Mouse (Mus musculus) layer of hippocampus, postnatal 14 days (tissue): ENCODE data around the gene Olfr1012. TPM values are rescaled to one million over a fixed set of nuclear protein-coding genes. Genes with fewer than 3 reads are reported as not detected.
A peak's percentile ranks its signal among the peaks of the same experiment; 100 is the strongest.
"Not testable (repeated sequence)": the region's sequence is repeated elsewhere in the genome, so short reads cannot be mapped to it uniquely, and the experiment has no call there.

Experiments
- DNase-seq, 2 experiments: peaks; one replicate each; pipeline ENCODE4 v3.0.0; 2021 to 2022; ENCODE audit warnings: low spot score in 2 of 2, mixed read lengths in 1 of 2
- long read RNA-seq, 2 experiments: library from polyadenylated mRNA; stranded (forward); transcript quantifications; one replicate each; pipeline ENCODE4 v2.0.0; 2021
- total RNA-seq, 2 experiments: library from RNA; stranded (reverse); gene quantifications; 2 replicates each; pipeline ENCODE4 v1.2.3; 2021

Olfr1012 gene
- total RNA-seq: not detected
- long read RNA-seq, experiment 1: 0 reads
- long read RNA-seq, experiment 2: 0 reads

- DNase-seq: no peak
Observed at GRCm38 (mm10) chr2:85762666-85763065, at the start of gene Olfr1012. Gene Olfr1012 (minus strand): TSS chr2:85762766.

GRCm38 (mm10) chr2:85804501-85804900, 41.9 kb upstream of the Olfr1012 start:
- no peak for DNase-seq

- DNase-seq: no peak
Observed at GRCm38 (mm10) chr2:85802444-85802843, 39.9 kb upstream of the Olfr1012 start, which contains the start of gene Olfr1016. Gene Olfr1016 (minus strand): TSS chr2:85802544.

GRCm38 (mm10) chr2:85792331-85792730, 29.8 kb upstream of the Olfr1012 start:
- no peak for DNase-seq

GRCm38 (mm10) chr2:85781717-85782116, 19.2 kb upstream of the Olfr1012 start, which contains the start of gene Olfr1015:
Gene Olfr1015 (plus strand): TSS chr2:85782017.
- DNase-seq: no peak

GRCm38 (mm10) chr2:85772413-85772812, 9.8 kb upstream of the Olfr1012 start, which contains the start of gene Olfr1014:
Gene Olfr1014 (plus strand): TSS chr2:85772713.
- no peak for DNase-seq

GRCm38 (mm10) chr2:85766798-85767197, 4.2 kb upstream of the Olfr1012 start, which contains the start of gene Olfr1013:
Gene Olfr1013 (plus strand): TSS chr2:85767098.
- no peak for DNase-seq

- DNase-seq: no peak
Observed at GRCm38 (mm10) chr2:85753822-85754221, 8.7 kb downstream of the Olfr1012 start.

- DNase-seq: peak in 1 of 2 experiments; percentile 49
Observed at GRCm38 (mm10) chr2:85725793-85726192, 36.8 kb downstream of the Olfr1012 start.

GRCm38 (mm10) chr2:85715119-85715518, 47.4 kb downstream of the Olfr1012 start, which contains the start of gene Olfr1009:
Gene Olfr1009 (plus strand): TSS chr2:85715419.
- DNase-seq: no peak

GRCm38 (mm10) chr2:85711159-85711558, 51.4 kb downstream of the Olfr1012 start:
- DNase-seq: no peak

- not testable (repeated sequence) for DNase-seq
Observed at GRCm38 (mm10) chr2:85710680-85711079, 51.9 kb downstream of the Olfr1012 start.

Other genes with a start within 250 kb of the Olfr1012 start
- under 1 TPM; 0.43 to 0.65 TPM for gene 4833423E24Rik, start 243.7 kb downstream of the Olfr1012 start, total RNA-seq
- not detected for gene Olfr996, start 183.6 kb downstream of the Olfr1012 start, total RNA-seq
- gene Olfr998, start 173.8 kb downstream of the Olfr1012 start, total RNA-seq: not detected
- gene Olfr1000, start 150.9 kb downstream of the Olfr1012 start, total RNA-seq: not detected
- not detected for gene Olfr1002, start 112.1 kb downstream of the Olfr1012 start, total RNA-seq
- gene Olfr154, start 98.3 kb downstream of the Olfr1012 start, total RNA-seq: not detected
- not detected for gene Olfr1006, start 84.0 kb downstream of the Olfr1012 start, total RNA-seq
- not detected for gene Olfr1008, start 73.3 kb downstream of the Olfr1012 start, total RNA-seq
- not detected for gene Olfr1009, start 47.3 kb downstream of the Olfr1012 start, total RNA-seq
- not detected for gene Olfr1013, start 4.3 kb upstream of the Olfr1012 start, total RNA-seq
- not detected for gene Olfr1014, start 9.9 kb upstream of the Olfr1012 start, total RNA-seq
- not detected for gene Olfr1015, start 19.3 kb upstream of the Olfr1012 start, total RNA-seq
- gene Olfr1016, start 39.8 kb upstream of the Olfr1012 start, total RNA-seq: not detected
- not detected for gene Olfr1018, start 55.7 kb upstream of the Olfr1012 start, total RNA-seq
- gene Olfr1019, start 82.7 kb upstream of the Olfr1012 start, total RNA-seq: not detected
- not detected for gene Olfr1020, start 84.3 kb upstream of the Olfr1012 start, total RNA-seq
- not detected for gene Olfr1022, start 105.8 kb upstream of the Olfr1012 start, total RNA-seq
- gene Olfr1023, start 122.9 kb upstream of the Olfr1012 start, total RNA-seq: not detected
- not detected for gene Olfr1024, start 142.3 kb upstream of the Olfr1012 start, total RNA-seq
- not detected for gene Olfr1025-ps1, start 152.4 kb upstream of the Olfr1012 start, total RNA-seq
- not detected for gene Olfr1026, start 158.8 kb upstream of the Olfr1012 start, total RNA-seq
- not detected for gene Olfr1028, start 187.7 kb upstream of the Olfr1012 start, total RNA-seq
- not detected for gene Olfr1029, start 211.1 kb upstream of the Olfr1012 start, total RNA-seq
- not detected for gene Olfr1030, start 216.5 kb upstream of the Olfr1012 start, total RNA-seq
- not detected for gene Olfr1031, start 227.5 kb upstream of the Olfr1012 start, total RNA-seq
- not detected for gene Olfr1032, start 242.8 kb upstream of the Olfr1012 start, total RNA-seq